Mouse (Mus musculus): ENCODE measurements around the gene Midn.

Gene Midn

DNA sequence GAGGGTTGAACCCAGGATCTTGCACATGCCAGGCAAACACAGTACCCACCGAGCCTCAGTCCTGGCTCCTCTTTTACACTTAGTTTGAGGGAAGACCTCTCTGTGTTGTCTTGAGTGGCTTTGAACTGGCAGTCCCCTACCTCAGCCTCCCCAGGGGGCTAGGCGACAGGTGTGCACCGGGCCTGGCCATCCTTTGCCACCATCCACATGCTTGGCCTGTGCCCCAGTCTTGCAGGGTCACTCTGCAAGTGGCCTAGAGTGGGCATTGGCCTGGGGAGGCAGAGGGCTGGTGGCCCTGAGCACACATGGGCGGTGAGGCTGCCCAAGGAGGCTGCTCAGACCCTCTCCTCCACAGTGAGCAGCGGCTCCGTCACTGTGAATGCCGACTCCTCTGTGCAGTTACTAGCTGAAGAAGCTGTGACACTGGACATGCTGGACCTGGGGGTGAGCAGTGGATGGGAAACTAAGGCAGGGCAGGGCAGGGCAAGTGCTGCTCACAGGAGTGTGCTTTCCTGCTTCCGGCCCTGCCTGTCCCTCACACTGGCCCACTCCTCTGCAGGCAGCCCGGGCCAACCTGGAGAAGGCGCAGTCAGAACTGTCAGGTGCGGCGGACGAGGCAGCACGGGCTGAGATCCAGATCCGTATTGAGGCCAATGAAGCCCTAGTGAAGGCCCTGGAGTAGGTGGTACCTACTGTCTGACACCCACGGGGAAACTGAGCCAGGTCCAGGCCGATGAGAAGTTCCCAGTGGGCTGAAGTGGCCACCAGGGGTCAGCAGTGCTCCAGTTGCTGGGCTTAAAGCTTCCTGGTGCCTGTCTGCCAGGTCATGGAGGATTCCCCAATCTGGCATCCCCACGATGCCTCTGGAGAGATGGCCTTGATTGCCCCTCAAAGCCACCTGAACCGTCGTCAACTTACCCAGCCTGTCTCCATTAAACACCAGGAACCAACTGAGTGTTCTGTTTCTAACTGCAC, 2.9 kb upstream of the Midn start:
- DNase-seq = peak; percentile 74

DNA sequence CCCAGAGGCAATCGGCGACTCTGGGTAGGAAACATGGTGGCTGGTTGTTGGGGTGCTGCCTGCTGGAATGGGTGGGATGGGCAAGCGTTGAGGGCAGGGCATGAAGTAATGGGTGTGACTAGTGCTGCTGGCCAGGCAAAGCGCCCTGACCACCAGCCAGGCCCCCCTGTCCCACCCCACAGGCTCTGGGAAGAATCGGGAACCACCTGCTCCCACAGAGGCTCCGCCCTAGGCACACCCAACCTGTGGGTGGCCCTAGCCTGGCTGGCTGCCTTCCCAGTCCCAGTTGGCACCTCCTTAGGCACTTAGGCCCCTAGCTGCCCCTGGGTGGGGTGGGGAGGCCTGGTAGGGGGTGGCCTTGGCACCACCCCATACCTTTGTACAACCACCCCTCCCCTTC, 2.2 kb upstream of the Midn start:
- no peak for DNase-seq

DNA sequence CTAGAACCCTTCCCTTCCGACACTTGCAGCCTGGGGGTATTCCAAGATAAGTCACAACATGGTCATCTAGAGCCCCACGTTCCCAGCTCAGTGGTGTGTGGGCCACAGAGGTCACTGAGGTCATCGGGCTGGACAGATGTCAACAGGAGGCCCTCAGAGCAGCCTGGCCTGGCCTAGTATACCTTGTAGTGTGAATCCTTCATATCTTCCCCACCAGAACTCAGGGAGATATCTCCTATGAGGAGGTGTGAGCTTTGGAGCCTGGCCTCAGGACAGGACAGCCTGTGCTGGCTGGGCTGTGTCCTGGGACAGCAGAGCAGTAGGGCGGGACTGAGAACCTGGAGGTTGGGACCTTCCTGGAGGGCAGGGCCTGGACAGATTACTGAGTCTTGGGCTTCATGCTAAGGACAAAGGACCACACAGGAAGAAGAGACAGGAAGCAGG, 1.5 kb upstream of the Midn start:
- no peak for DNase-seq

DNA sequence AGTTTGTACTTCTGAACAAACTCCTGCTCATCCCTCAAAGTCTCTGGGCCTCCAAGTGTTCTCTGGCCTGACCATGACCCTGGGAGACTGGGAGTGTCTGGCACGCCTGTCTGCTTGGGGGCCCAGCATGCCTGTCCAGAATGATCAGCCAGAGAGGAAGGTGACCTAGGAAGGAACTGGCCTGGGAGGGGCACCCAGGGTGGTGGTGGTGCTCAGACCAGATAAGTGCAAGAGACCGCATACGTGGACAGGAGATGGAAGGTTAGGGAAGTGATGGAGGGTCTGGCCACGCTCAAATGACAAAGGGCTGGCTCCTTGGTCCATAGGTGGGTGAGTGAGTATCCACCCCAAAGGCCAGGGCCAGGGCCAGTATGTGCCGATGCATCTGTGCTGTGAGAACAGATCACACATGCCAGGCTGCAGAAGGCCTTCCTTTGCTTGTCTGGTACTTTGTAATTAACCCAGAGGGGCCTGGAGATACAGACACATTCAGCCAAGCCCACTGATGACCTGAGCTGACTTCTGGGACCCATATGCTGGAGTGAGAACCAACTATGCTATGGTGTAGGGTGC, 840 bp upstream of the Midn start:
- DNase-seq = no peak

DNA sequence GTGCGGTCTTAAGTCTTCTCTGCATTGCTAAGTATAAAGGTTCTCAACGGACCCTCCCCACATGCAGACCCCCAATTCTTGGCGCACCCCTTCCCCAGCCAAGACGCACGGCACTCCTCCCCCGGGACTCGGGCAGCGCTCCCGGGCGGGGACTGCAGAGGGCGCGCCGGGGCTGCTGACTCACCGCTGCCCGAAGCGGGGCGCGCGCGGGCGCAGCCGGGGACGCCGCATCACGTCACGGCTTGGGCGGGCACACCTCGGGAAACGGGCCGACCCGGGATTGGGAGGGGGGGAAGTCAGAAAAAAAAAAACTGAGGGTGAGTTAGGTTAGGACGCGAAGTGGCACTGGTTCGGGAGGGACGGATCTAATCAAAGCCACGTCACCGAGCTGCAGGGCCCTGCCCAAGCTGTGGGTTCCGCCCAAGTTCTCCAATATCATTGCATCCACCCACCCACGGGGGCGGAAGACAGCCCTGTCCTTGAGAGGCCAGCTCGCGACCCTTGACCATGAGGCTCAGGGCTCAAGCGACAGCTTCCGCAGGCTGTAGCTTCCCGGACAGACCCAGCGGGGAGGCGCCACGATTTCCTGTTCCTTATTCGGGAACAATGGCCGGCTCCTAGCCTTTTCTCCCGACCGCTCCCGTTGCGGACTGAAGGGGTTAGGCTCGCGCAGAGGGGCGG, 678 bp downstream of the Midn start:
- peak; percentile 95 for DNase-seq

DNA sequence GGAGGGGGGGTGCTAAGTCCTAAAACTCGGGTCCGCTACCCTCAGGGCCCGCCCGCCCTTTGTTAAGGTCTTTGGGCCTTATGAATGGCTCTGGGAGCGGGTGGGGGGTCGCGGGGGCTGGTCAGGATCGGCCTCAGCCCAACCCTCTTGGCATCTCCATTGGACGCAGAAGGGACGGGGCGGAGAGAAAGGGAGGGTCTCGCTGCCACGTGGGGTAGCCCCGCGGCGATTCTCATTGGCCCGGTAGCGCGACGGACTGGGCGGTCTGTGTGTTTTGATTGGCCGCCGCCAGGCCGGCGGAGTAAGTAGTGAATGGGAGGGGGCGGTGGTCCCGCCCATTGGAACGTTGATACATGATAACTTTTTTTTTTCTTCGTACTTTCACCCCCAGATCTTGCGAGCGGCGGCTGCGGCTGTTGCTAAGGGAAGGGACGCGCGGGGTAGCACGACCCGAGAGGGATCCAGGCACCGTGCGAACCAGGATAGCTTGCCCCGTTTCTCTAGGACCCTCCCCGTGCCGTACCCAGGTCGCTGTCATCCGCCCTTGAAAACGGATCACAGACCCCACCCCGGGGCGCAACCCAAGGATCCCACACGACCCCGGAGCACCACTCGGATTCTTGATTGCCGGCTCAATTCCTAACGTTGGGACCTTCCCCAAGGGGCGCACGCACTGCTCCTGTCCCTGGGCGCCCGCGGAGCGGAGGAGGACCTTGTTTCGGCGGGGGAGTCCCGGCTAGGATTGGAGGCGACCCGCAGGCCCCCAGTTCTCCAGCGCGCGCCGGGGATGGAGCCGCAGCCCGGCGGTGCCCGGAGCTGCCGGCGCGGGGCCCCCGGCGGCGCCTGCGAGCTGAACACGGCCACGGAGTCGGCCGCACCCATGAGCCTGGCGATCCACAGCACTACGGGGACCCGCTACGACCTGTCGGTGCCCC, 1.5 kb downstream of the Midn start:
- DNase-seq = peak; percentile 99

DNA sequence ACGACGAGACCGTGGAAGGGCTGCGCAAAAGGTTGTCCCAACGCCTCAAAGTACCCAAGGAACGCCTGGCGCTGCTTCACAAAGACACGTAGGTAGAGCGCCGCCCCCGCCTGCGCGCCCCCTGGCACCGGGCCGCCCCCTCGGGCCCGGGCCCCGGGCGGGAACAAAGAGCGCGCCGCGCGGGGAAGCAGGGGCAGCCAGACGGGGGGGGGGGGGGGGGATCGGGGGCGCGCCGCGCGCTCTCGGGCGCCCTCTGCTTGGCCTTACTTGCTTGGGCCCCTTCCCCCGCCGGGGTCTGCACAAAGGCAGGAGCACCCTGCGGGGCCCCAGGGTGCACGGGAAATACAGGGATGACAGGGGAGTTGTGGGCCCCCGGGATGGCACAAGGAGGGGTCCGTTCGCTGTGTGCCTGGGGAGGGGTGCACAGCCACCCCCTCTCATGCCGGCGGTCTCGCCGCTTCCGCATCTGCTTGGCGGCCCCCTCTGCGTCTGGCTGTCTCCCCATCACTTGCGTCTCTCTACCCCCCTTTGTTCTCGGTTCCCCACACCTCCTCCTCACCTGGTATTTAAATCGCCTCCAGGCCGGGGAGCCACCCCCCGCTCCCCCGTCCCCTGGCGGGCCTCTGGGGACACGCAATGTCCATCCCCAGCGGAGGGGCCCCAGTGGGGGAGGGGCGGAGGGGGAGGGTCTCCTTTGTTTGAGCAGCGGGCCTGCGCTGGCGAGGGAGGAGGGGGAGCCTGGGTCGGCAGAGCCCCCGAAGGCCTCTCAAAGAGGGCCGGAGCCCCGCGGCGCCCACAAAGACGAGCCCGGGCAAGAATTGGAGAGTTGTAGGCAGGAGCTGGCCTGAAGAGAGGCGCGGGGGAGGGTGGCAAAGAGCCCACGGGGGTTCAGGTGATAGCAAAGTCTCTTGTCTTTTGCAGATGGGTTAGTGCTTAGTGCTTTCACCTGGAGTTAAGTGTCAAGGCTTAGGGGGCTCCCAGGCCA, 2.4 kb downstream of the Midn start:
- no peak for DNase-seq

DNA sequence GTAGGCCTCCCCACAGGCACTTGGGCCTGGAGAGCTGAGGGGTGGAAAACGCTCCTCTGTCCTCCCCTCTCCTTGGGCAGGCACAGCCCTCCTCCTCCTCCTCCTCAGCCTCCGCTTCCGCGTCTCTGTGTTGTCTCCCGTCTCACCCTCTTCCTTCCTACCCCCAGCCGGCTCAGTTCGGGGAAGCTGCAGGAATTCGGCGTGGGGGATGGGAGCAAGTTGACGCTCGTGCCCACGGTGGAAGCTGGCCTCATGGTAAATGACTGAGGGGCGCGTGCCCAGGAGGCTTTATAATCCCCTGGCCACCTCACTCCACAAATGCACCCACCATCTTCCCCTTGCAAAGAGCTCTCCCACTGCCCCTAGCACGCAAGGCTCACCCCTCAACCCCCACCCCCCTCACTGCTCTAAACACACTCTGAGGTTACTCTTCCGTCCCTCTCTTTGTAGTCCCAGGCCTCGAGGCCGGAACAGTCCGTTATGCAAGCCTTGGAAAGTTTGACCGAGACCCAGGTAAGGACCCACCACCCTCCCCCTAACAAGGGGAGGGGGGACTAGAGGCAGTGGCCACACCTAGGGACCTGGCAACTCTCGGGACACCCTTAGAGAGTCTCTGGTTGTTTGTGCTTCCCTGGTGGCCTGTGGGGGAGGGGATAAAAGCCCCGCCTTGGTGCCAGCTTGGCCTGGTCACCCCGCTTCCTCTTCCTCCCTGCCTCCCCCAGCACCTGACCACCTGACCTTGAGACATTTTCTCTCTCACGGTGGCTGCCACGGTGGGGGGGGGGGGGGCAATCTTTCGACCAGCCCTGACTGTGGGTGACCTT, 3.4 kb downstream of the Midn start:
- DNase-seq = peak; percentile 81

DNA sequence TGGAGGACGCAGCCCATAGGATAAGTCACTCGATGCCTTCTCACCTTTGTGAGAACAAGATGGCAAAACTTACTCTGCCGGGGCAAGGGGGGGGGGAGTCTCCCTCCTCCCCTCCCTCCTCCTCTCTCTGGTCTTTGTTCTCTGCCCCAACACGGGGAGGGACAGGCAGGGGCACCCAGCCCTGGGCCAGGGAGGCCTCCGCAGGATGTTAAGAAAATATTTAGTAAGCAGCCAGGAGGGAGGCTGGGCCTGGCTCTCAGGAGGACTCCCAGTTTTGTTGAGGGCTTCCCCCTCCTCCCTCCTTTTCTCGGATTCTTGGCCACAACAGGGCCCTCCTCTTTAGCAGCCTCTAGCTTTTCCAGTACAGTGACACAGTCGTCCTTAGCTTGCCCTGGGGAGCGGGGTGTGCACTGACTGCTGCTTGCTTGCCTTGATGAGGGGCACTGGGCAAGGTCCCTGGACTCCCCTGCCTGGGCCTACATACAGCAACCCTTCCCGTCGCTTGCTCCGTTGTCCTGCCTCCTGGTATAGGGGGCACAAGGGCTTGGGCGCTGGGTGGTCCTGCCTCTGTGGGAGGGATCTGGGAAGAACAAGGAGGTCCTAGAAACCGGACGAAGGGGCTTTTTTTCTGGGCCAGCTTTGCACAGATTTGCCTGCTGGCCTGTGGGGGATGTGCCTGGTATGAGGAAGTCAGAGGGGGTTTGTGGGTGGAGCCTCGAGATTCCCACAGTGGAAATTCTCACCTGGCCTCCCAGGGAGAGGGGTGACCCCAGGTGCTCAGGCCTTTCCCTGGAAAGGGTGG, 4.2 kb downstream of the Midn start:
- no peak for DNase-seq

DNA sequence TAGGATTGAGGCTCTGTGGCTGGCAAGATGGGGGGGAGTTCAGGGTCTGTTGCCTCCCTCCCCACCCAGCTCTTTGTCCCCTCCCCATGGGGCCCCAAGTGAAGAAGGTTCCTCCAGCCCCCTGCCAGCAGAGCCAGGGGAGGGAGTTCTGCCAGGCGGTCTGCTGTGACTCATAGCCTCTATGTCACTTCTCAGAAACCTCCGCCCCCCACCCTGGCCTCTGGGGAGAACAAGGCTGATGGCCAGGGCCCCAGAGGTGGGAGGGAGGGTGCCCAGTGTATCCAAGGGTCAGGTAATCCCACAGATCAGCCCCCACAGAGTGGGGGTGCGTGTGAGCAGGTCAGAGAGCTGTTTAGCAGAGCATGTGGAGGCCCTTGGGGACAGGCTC, 4.8 kb downstream of the Midn start:
- no peak for DNase-seq

DNA sequence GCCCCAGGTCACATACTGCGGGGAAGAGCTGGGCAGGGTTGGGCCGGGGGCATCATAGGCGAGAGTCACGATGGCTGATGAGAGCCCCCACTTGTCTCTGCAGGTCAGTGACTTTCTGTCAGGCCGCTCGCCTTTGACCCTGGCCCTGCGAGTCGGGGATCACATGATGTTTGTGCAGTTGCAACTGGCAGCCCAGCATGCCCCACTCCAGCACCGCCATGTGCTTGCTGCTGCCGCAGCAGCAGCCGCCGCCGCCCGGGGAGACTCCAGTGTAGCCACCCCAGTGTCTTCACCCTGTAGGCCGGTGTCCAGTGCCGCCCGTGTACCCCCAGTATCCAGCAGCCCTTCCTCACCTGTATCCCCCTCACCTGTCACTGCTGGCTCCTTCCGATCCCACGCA, 5.6 kb downstream of the Midn start:
- no peak for DNase-seq

DNA sequence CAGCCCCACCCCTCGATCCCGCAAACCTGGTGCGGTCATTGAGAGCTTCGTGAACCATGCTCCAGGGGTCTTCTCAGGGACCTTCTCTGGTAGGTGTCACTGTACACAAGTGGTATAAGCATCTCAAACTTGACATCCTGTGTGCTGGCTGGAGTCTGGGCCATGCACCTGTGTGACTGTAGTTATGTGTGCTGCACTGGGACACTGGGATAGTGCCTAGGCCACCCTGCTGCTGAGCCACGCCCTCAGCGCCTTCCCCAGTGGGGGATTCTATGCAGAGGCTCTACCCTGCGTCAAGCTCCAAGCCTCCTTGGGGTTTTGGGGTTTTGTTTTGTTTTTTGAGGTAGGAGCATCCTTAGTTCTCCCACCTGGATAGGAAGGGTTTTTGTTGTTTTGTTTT, 6.3 kb downstream of the Midn start:
- DNase-seq = no peak

DNA sequence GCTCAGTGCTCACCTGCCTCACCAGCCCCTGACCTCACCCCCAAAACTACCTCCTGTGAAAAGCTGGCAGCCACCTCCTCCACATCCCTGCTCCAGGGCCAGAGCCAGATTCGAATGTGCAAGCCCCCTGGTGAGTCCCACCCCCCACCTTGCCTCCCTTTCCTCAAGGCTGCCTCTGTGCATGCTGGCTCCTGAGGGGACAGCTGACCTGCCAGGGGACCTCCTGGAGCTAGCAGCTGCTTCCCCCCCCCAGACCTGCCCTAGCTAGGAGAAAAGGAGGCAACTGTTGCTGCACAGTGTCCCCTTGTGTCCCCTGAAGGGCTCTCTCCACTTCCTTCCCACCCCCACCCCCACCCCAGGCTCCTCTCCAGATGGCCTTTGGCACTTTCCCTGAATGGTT, 7.2 kb downstream of the Midn start:
- DNase-seq = no peak

DNA sequence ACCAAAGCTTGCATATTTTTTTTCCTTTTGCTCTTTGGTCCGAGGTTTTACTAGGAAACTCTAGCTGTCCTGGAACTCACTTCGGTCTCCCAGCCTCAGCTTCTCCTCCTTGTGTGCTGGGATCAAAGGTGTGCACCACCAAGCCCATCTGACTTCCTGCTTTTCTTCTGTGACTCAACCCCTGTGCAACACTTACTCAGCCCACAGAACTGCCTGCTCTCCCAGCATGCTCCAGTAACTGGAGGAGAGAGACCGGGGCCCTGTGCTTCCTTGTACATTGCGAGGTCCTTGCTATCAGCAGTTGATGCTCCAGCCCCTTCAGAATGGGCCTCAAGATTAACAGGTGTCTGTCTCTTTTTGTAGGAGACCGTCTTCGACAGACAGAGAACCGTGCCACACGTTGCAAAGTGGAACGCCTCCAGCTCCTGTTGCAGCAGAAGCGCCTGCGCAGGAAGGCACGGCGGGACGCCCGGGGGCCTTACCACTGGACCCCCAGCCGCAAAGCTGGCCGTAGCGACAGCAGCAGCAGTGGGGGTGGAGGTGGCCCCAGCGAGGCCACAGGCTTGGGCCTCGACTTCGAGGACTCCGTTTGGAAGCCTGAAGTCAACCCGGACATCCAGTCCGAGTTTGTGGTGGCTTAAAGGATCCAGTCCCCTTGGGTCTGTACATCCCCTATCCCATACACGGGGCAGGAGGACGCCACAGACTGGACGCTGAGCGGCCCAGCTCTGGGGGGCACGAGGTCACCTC, 8.1 kb downstream of the Midn start:
- DNase-seq = no peak

DNA sequence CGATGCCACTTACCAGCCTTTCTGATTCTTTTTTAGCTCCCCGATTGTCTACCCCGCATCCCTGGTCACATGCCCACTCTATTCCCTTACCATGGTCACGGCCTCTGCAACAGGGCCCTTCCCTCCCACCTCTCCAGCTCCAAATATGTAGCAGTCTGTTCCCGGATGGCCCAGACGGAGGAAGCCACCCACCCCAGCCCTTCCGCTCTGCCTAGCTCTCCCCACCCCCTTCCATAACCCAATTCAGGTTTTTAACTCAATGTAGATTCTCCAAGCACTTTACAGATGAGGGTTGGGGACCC, 8.6 kb downstream of the Midn start:
- no peak for DNase-seq

DNA sequence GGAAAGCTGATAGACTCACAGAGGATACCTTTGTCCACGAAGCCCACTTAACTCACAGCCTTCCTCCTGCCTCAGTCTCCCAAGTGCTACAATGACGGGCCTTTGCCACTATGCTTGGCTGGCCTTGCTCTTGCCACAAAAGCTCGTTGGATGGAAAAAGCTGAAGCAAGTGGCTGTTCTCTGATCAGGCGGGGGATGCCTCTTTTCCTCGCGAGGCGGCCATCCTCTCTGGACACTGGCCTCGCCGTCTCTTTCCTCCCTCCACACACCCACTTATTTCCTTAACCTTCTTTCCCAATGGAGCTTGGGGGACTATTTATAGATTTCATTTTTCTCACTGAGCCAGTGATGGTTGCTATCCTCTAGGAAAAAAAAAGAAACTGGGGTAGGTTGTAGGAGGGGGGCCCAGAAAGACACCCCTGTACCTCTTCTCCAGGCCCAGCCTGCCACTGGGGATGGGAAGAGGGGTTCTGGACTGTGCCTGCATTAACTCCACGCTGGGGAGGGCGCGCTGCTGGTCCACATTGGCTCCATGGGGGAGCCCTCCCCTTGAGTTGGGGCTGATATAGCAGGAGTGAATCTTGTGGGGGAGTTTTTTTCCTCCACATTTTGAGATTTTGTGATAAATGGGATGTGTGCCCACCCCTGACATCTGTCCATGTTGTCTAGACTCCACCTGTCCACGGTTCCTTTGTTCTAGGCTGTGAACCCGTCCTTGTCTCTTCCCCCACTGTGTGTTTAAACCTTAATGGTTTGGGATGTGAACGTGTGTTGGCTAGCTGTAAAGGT, 9.3 kb downstream of the Midn start:
- DNase-seq = no peak

DNA sequence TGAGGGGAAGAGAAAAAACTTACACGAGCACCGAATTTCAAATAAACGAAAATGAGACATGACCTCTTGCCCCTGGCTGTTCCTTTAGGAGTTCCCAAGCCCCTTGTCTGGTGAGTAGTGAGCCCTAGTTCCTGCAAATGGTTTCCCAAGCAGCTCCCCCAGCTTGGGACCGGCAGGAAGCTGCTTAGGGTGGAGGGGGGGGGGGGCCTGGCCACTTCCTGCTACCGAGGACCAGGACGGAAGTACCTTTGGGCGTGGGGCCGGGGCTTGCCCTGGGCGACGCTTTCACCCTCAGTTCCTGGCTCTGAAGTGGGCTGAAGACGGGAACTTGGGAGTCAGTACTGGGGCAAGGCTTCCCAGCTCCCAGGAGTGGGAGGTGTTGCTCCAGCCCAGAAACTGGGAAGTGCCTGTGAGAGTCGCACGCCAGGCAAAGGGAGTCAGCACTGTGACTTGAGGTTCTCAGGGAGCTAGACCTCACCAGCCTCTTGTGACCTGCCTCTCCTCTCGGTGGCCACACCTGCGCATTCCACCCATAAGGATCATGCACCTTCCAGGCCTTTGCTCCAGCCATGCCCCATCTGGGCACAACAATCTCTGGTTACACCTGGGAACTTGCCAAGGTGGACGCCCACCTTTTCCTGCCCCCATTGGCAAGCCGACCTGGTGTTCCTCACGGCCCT, 10.4 kb downstream of the Midn start:
- peak; percentile 60 for DNase-seq
